Comparison of ENCODE assay signal across 15 mouse cellular contexts in the genomic region with DNA sequence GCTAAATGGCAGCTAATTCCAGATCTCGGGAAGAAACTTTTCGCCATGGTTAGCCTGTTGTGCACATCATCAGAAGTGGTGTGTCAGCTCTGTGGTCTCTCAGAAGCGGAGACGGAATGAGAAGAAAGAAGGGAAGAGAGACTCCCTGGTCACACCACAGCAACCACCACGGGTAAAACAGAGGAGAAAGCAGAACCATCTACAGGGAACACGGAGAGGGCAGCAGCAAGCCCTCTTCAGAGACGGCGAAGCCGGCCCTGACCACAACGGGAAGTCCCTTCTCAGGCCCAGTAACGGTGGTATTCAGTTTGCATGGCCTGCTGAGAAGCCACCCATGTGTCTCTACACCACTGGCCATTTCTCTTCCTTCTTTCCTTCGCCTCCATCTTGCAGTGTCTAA. TPM values are rescaled to one million over a fixed set of nuclear protein-coding genes. Genes with fewer than 3 reads are reported as not detected.
A peak's percentile ranks its signal among the peaks of the same experiment; 100 is the strongest.
DNase-seq lines count a peak whose midpoint lies in the region; ATAC-seq lines count a peak whose summit lies in the region.
"Had no signal": no experiment of that assay in that cellular context is flagged by ENCODE, and none has a peak within 500 bp of the region (broad histone marks: within the 10 kb centered on the region; RNA-seq: fewer than 3 reads in every experiment).

No protein-coding gene starts in this region.

- H3K27me3 ChIP-seq in megakaryocyte, embryonic 14.5 days (replicated peaks) = peaks cover 21% of the 10 kb centered on the region
- H3K27me3 ChIP-seq in hindbrain, embryonic 11.5 days (ENCODE audit: control insufficient read depth, insufficient read depth, low read length) = peaks cover 37% of the 10 kb centered on the region

- ATAC-seq in hindbrain, embryonic 11.5 days (ENCODE audit: low FRiP score) = no peak

- peak overlapping the region; percentile 66 for H3K4me3 ChIP-seq in megakaryocyte, embryonic 14.5 days (replicated peaks)
- no peak overlapping the region for H3K4me3 ChIP-seq in hindbrain, embryonic 11.5 days (ENCODE audit: low read depth, low read length)
- H3K4me3 ChIP-seq: erythroblast, embryonic 14.5 days; hindbrain, embryonic 10.5 days; midbrain, embryonic 12.5 days had no signal

- DNase-seq in right cerebral cortex, postnatal 14 days = peak; percentile 26
- DNase-seq in right cerebral cortex, postnatal 25 days = no peak
- DNase-seq in induced T-regulatory cell, adult 2 months (ENCODE audit: low read depth) = peak; percentile 41
- DNase-seq in urinary bladder, adult 2 months (ENCODE audit: low spot score) = no peak
- no peak for DNase-seq in thymus, postnatal 14 days
- DNase-seq in hindbrain, embryonic 11.5 days (ENCODE audit: low spot score) = no peak
- DNase-seq: adrenal gland, adult 8-10 months; cerebellum, adult 9-11 months; kidney, postnatal 10 days; left cerebral cortex, postnatal 4 days had no signal

- no peaks in the 10 kb centered on the region for H3K36me3 ChIP-seq in megakaryocyte, embryonic 14.5 days (replicated peaks; ENCODE audit: low read length)
- H3K36me3 ChIP-seq in hindbrain, embryonic 11.5 days (ENCODE audit: control insufficient read depth, insufficient read depth, low read length) = no peaks in the 10 kb centered on the region
- H3K36me3 ChIP-seq: G1E; hindbrain, embryonic 10.5 days; midbrain, embryonic 12.5 days had no signal

- H3K9me3 ChIP-seq in megakaryocyte, embryonic 14.5 days = no peaks in the 10 kb centered on the region
- no peaks in the 10 kb centered on the region for H3K9me3 ChIP-seq in hindbrain, embryonic 11.5 days (ENCODE audit: control insufficient read depth, low read length)
- H3K9me3 ChIP-seq: G1E; hindbrain, embryonic 10.5 days; midbrain, embryonic 12.5 days had no signal

- WGBS in hindbrain, embryonic 11.5 days = 68% methylated on average over 12 of the region's 12 CpGs

- H3K4me1 ChIP-seq in megakaryocyte, embryonic 14.5 days = peaks cover 61% of the 10 kb centered on the region
- H3K4me1 ChIP-seq in hindbrain, embryonic 11.5 days (replicated peaks; ENCODE audit: control insufficient read depth, insufficient read depth, low read length) = no peaks in the 10 kb centered on the region
- H3K4me1 ChIP-seq: hindbrain, embryonic 10.5 days; midbrain, embryonic 12.5 days had no signal

- no peak overlapping the region for H3K9ac ChIP-seq in hindbrain, embryonic 11.5 days (ENCODE audit: low read depth, low read length)
- H3K9ac ChIP-seq: midbrain, embryonic 12.5 days had no signal

- no peak overlapping the region for H3K4me2 ChIP-seq in hindbrain, embryonic 11.5 days (replicated peaks; ENCODE audit: low read depth, low read length)
- H3K4me2 ChIP-seq: midbrain, embryonic 12.5 days had no signal

- H3K27ac ChIP-seq in hindbrain, embryonic 11.5 days (ENCODE audit: low read depth, low read length) = no peak overlapping the region
- H3K27ac ChIP-seq: hindbrain, embryonic 10.5 days; midbrain, embryonic 12.5 days had no signal

RNA-seq across cellular contexts. Expression of gene Ifnar2, which starts 17.4 kb away (rescaled TPM):
- 45.8 and 47.7 TPM in 2 replicates for polyA plus RNA-seq in megakaryocyte, embryonic 14.5 days (2012; ENCODE audit: insufficient read depth, low replicate concordance)
- polyA plus RNA-seq in urinary bladder, adult 2 months (2012; rRNA removed) = 57.9 and 68.6 TPM in 2 replicates
- 33.4 and 35.4 TPM in 2 replicates for polyA plus RNA-seq in hindbrain, embryonic 11.5 days (2014; fragmentation: Nextera tagmentation; extraction: Ambion mirVana)

RNA-seq across cellular contexts. Expression of gene Gm21970, which starts 36.4 kb away (rescaled TPM):
- polyA plus RNA-seq in megakaryocyte, embryonic 14.5 days (2012; ENCODE audit: insufficient read depth, low replicate concordance) = not detected in 2 replicates
- 0.26 TPM in 1 of 2 replicates, not detected in the other for polyA plus RNA-seq in urinary bladder, adult 2 months (2012; rRNA removed)
- not detected in 2 replicates for polyA plus RNA-seq in hindbrain, embryonic 11.5 days (2014; fragmentation: Nextera tagmentation; extraction: Ambion mirVana)
- polyA plus RNA-seq: erythroblast, embryonic 14.5 days; G1E; hindbrain, embryonic 10.5 days; midbrain, embryonic 12.5 days had no signal

RNA-seq across cellular contexts. Expression of gene Il10rb, which starts 50.8 kb away (rescaled TPM):
- polyA plus RNA-seq in megakaryocyte, embryonic 14.5 days (2012; ENCODE audit: insufficient read depth, low replicate concordance) = 2.0 and 13.1 TPM in 2 replicates
- 52.4 and 54.7 TPM in 2 replicates for polyA plus RNA-seq in urinary bladder, adult 2 months (2012; rRNA removed)
- 8.6 and 9.0 TPM in 2 replicates for polyA plus RNA-seq in hindbrain, embryonic 11.5 days (2014; fragmentation: Nextera tagmentation; extraction: Ambion mirVana)

Comparison
In these comparisons a context has a peak if more than half of its experiments do, and no peak if none do; other contexts are left out.
1. DNase-seq: peak in right cerebral cortex, postnatal 14 days (single experiment) and induced T-regulatory cell, adult 2 months (single experiment); none in right cerebral cortex, postnatal 25 days (single experiment), urinary bladder, adult 2 months (single experiment), thymus, postnatal 14 days (single experiment) and hindbrain, embryonic 11.5 days (single experiment).